Mouse (Mus musculus) intestine, embryonic 14.5 days (tissue): ENCODE measurements around the gene Notch3. TPM values are rescaled to one million over a fixed set of nuclear protein-coding genes. Genes with fewer than 3 reads are reported as not detected.
"Not testable (repeated sequence)": the region's sequence is repeated elsewhere in the genome, so short reads cannot be mapped to it uniquely, and the experiment has no call there.

Source experiments
- ATAC-seq: fragments of 200-750 bp; cut with Nextera tagmentation; replicated peaks from 2 replicates; pipeline ENCODE4 v1.8.0; 2017; ENCODE audit warnings: low read depth, moderate number of reproducible peaks, moderate TSS enrichment, moderate library complexity; ENCODE audit not compliant: low FRiP score, low TSS enrichment
- DNase-seq: peaks from one replicate; pipeline ENCODE4 v3.0.0-alpha.2; 2018; ENCODE audit warnings: low spot score
- H3K27ac ChIP-seq: fragments of 300-500 bp; sonication (generic); 2 replicates; pipeline ENCODE4 v1.5.1; 2014; ENCODE audit warnings: low read depth, mild to moderate bottlenecking, control low read depth
- H3K27me3 ChIP-seq: fragments of 300-500 bp; sonication (generic); replicated peaks from 2 replicates; pipeline ENCODE4 v1.6.1; 2014; ENCODE audit warnings: low read length, control low read depth; ENCODE audit not compliant: control insufficient read depth, insufficient read depth
- H3K36me3 ChIP-seq: fragments of 300-500 bp; sonication (generic); 2 replicates; pipeline ENCODE4 v1.6.1; 2014; ENCODE audit warnings: low read length, control low read depth; ENCODE audit not compliant: control insufficient read depth, insufficient read depth
- H3K4me1 ChIP-seq: fragments of 300-500 bp; sonication (generic); replicated peaks from 2 replicates; pipeline ENCODE4 v1.6.1; 2014; ENCODE audit warnings: low read length, control low read depth, mixed read lengths; ENCODE audit not compliant: control insufficient read depth, insufficient read depth
- H3K4me2 ChIP-seq: fragments of 300-500 bp; sonication (generic); 2 replicates; pipeline ENCODE4 v1.6.1; 2014; ENCODE audit warnings: low read length
- H3K4me3 ChIP-seq: fragments of 300-500 bp; sonication (generic); 2 replicates; pipeline ENCODE4 v1.5.1; 2014; ENCODE audit warnings: low read depth, low read length, control low read depth, mixed read lengths
- H3K9ac ChIP-seq: fragments of 300-500 bp; sonication (generic); 2 replicates; pipeline ENCODE4 v1.6.1; 2014; ENCODE audit warnings: mild to moderate bottlenecking, low read length
- H3K9me3 ChIP-seq: fragments of 300-500 bp; sonication (generic); 2 replicates; pipeline ENCODE4 v1.6.1; 2016; ENCODE audit warnings: low read length, control low read depth; ENCODE audit not compliant: control insufficient read depth
- WGBS: fragments of 180-500 bp; shearing (Covaris S2); extraction: QIAGEN DNeasy Blood & Tissue Kit; methylation state at CpG from one replicate; pipeline ENCODE4 v1.1.7; 2014; 5-methylcytosine and 5-hydroxymethylcytosine counted together
- polyA plus RNA-seq: library from polyadenylated mRNA; unstranded; fragments of >200 nt; fragmentation: Nextera tagmentation; extraction: Ambion mirVana; gene quantifications from 2 replicates; pipeline ENCODE4 v1.2.1, GENCODE M21; 2014

The Notch3 gene
- polyA plus RNA-seq, 1 experiment from 2014 or later, result 13.3 TPM

GRCm38 (mm10) chr17:32118484-32118883 is 48.2 kb downstream of the Notch3 start:
- ATAC-seq, result peak; percentile 16; the same call in 1 of the 2 replicates
- WGBS, result 20% methylated on average over 3 of the region's 3 CpGs
- Histone ChIP-seq H3K4me2 (peak overlapping the region; percentile 40), H3K36me3 (peaks cover 19% of the 10 kb centered on the region), H3K9ac (no peak overlapping the region), H3K27ac (no peak overlapping the region), H3K4me3 (no peak overlapping the region), H3K4me1 (peaks cover 19% of the 10 kb centered on the region), H3K27me3 (no peaks in the 10 kb centered on the region), H3K9me3 (no peaks in the 10 kb centered on the region)
- no peak for DNase-seq

- not testable (repeated sequence) for H3K27me3 ChIP-seq, H3K27ac ChIP-seq, H3K9ac ChIP-seq, H3K4me3 ChIP-seq, H3K9me3 ChIP-seq
- peak; percentile 16 for ATAC-seq
- Histone ChIP-seq H3K4me2 (peak overlapping the region; percentile 40), H3K4me1 (peaks cover 19% of the 10 kb centered on the region), H3K36me3 (peaks cover 17% of the 10 kb centered on the region)
- DNase-seq, result peak; percentile 75
- WGBS, result 3% methylated on average over 11 of the region's 13 CpGs
Measured at GRCm38 (mm10) chr17:32117872-32118421, 48.7 kb downstream of the Notch3 start.

GRCm38 (mm10) chr17:32117287-32117871 is 49.3 kb downstream of the Notch3 start:
- Histone ChIP-seq H3K4me1 (peaks cover 19% of the 10 kb centered on the region), H3K4me3 (no peak overlapping the region), H3K4me2 (no peak overlapping the region), H3K27me3 (no peaks in the 10 kb centered on the region), H3K9ac (no peak overlapping the region), H3K27ac (no peak overlapping the region), H3K9me3 (no peaks in the 10 kb centered on the region), H3K36me3 (peaks cover 11% of the 10 kb centered on the region)
- 52% methylated on average over 4 of the region's 5 CpGs for WGBS
- no peak for DNase-seq
- peak; percentile 51; the same call in 1 of the 2 replicates for ATAC-seq

- peaks cover 19% of the 10 kb centered on the region for H3K4me1 ChIP-seq
- peaks cover 4% of the 10 kb centered on the region; the same call in 1 of the 2 replicates for H3K36me3 ChIP-seq
- H3K4me2 ChIP-seq, result no peak overlapping the region
- no peak overlapping the region for H3K9ac ChIP-seq
- no peak overlapping the region for H3K27ac ChIP-seq
- H3K4me3 ChIP-seq, result no peak overlapping the region
- no peak for DNase-seq
- no peaks in the 10 kb centered on the region for H3K27me3 ChIP-seq
- no peak for ATAC-seq
- H3K9me3 ChIP-seq, result no peaks in the 10 kb centered on the region
- 81% methylated on average over 6 of the region's 6 CpGs for WGBS
Measured at GRCm38 (mm10) chr17:32116586-32117286, 49.9 kb downstream of the Notch3 start.

GRCm38 (mm10) chr17:32114486-32114885 is 52.2 kb downstream of the Notch3 start:
- not testable (repeated sequence) for H3K9ac ChIP-seq, H3K9me3 ChIP-seq, ATAC-seq, H3K27me3 ChIP-seq, H3K36me3 ChIP-seq, DNase-seq, H3K27ac ChIP-seq
- Histone ChIP-seq H3K4me1 (peaks cover 19% of the 10 kb centered on the region), H3K4me3 (peak overlapping the region; percentile 47; the same call in 1 of the 2 replicates), H3K4me2 (peak overlapping the region; percentile 99)
- WGBS, result 66% methylated on average over 5 of the region's 5 CpGs

GRCm38 (mm10) chr17:32113523-32114421 is 52.9 kb downstream of the Notch3 start:
- peak; percentile 46 for ATAC-seq
- Histone ChIP-seq H3K9ac (peak overlapping the region; percentile 42), H3K4me1 (peaks cover 19% of the 10 kb centered on the region), H3K4me2 (peak overlapping the region; percentile 99), H3K4me3 (peak overlapping the region; percentile 47), H3K27me3 (no peaks in the 10 kb centered on the region), H3K9me3 (no peaks in the 10 kb centered on the region), H3K36me3 (no peaks in the 10 kb centered on the region), H3K27ac (no peak overlapping the region)
- DNase-seq, result peak; percentile 68
- whole genome bisulfite sequencing, result 1% methylated on average over 56 of the region's 56 CpGs

- Histone ChIP-seq H3K4me2 (peak overlapping the region; percentile 99), H3K4me3 (peak overlapping the region; percentile 47), H3K4me1 (peaks cover 15% of the 10 kb centered on the region), H3K27ac (no peak overlapping the region), H3K27me3 (no peaks in the 10 kb centered on the region), H3K36me3 (no peaks in the 10 kb centered on the region), H3K9ac (peak overlapping the region; percentile 42; the same call in 1 of the 2 replicates), H3K9me3 (no peaks in the 10 kb centered on the region)
- ATAC-seq, result 0 out of 2 replicates have a peak, but pooled peaks have one; percentile 18
- no peak for DNase-seq
- 17% methylated on average over 8 of the region's 8 CpGs for WGBS
Measured at GRCm38 (mm10) chr17:32113255-32113522, 53.5 kb downstream of the Notch3 start.

GRCm38 (mm10) chr17:32112434-32113254 is 54.0 kb downstream of the Notch3 start:
- Histone ChIP-seq H3K36me3 (no peaks in the 10 kb centered on the region), H3K4me2 (peak overlapping the region; percentile 99; the same call in 1 of the 2 replicates), H3K4me3 (no peak overlapping the region), H3K4me1 (peaks cover 12% of the 10 kb centered on the region), H3K9ac (no peak overlapping the region), H3K27me3 (no peaks in the 10 kb centered on the region), H3K27ac (no peak overlapping the region), H3K9me3 (no peaks in the 10 kb centered on the region)
- ATAC-seq (no peak), DNase-seq (no peak)
- 66% methylated on average over 8 of the region's 8 CpGs for WGBS
